Mouse (Mus musculus) cortical plate, adult 2 months (tissue): ENCODE measurements around the gene Cnot11.

ENCODE experiments used
- CTCF ChIP-seq: fragments of 200-500 bp; IDR thresholded peaks from 2 replicates; pipeline ENCODE4 v1.5.1; 2011; ENCODE audit warnings: mild to moderate bottlenecking, control low read depth, low read length; ENCODE audit not compliant: insufficient read depth; ENCODE audit errors: extremely low read depth
- POLR2A ChIP-seq: fragments of 200-500 bp; IDR thresholded peaks from 2 replicates; pipeline ENCODE4 v1.6.1; 2011; ENCODE audit warnings: mild to moderate bottlenecking, low read length, control low read depth; ENCODE audit not compliant: insufficient read depth; ENCODE audit errors: extremely low read depth

- TF ChIP-seq CTCF (no peak), POLR2A (no peak)
Observed at GRCm38 (mm10) chr1:39531036-39531435, 3.8 kb upstream of the Cnot11 start.
